Mouse (Mus musculus): Measurements from ENCODE around the gene Olfr1090. TPM values are rescaled to one million over a fixed set of nuclear protein-coding genes. Genes with fewer than 3 reads are reported as not detected.

Gene Olfr1090
- not detected in 2 replicates for polyA plus RNA-seq (2016; fragmentation: Nextera tagmentation; extraction: Ambion mirVana)

GRCm38 (mm10) chr2:86758893-86759292 is at the start of gene Olfr1090:
Olfr1090 (minus strand) TSS chr2:86758993.
- Histone ChIP-seq H3K4me1 (replicated peaks) (no peaks in the 10 kb centered on the region), H3K9ac (replicated peaks) (no peak within 1 kb of the TSS), H3K9me3 (no peaks in the 10 kb centered on the region), H3K27me3 (no peaks in the 10 kb centered on the region), H3K4me3 (replicated peaks) (no peak within 1 kb of the TSS), H3K27ac (no peak within 1 kb of the TSS), H3K4me2 (no peak within 1 kb of the TSS), H3K36me3 (no peaks in the 10 kb centered on the region)
- WGBS, result 94% methylated on average over 1 of the region's 1 CpGs
- ATAC-seq (ENCODE audit: insufficient number of reproducible peaks, insufficient read depth, low FRiP score, low TSS enrichment, low read depth), result no peak

- H3K36me3 ChIP-seq, result no peaks in the 10 kb centered on the region
- H3K4me3 ChIP-seq (replicated peaks), result no peak within 1 kb of the TSS
- H3K9ac ChIP-seq (replicated peaks), result no peak within 1 kb of the TSS
- 79% methylated on average over 2 of the region's 2 CpGs for WGBS
- ATAC-seq (ENCODE audit: insufficient number of reproducible peaks, insufficient read depth, low FRiP score, low TSS enrichment, low read depth), result no peak
- H3K9me3 ChIP-seq, result no peaks in the 10 kb centered on the region
- H3K4me1 ChIP-seq (replicated peaks), result no peaks in the 10 kb centered on the region
- H3K27ac ChIP-seq, result no peak within 1 kb of the TSS
- no peaks in the 10 kb centered on the region for H3K27me3 ChIP-seq
- H3K4me2 ChIP-seq, result no peak within 1 kb of the TSS
Measured at GRCm38 (mm10) chr2:86782179-86782578, 23.4 kb upstream of the Olfr1090 start, which contains the start of gene Olfr1093. Olfr1093 (plus strand) TSS chr2:86782479.

GRCm38 (mm10) chr2:86761050-86761449 is 2.3 kb upstream of the Olfr1090 start:
- Histone ChIP-seq H3K27ac (no peak overlapping the region), H3K36me3 (no peaks in the 10 kb centered on the region), H3K9ac (replicated peaks) (no peak overlapping the region), H3K4me1 (replicated peaks) (no peaks in the 10 kb centered on the region), H3K9me3 (no peaks in the 10 kb centered on the region), H3K27me3 (no peaks in the 10 kb centered on the region), H3K4me2 (no peak overlapping the region), H3K4me3 (replicated peaks) (no peak overlapping the region)
- ATAC-seq (ENCODE audit: insufficient number of reproducible peaks, insufficient read depth, low FRiP score, low TSS enrichment, low read depth), result no peak
- WGBS, result 95% methylated on average over 6 of the region's 6 CpGs

GRCm38 (mm10) chr2:86733601-86734000 is 25.2 kb downstream of the Olfr1090 start, which contains the start of gene Olfr1089:
Olfr1089 (minus strand) TSS chr2:86733701.
- no peaks in the 10 kb centered on the region for H3K27me3 ChIP-seq
- no peak for ATAC-seq (ENCODE audit: insufficient number of reproducible peaks, insufficient read depth, low FRiP score, low TSS enrichment, low read depth)
- H3K9ac ChIP-seq (replicated peaks), result no peak within 1 kb of the TSS
- no peak within 1 kb of the TSS for H3K4me3 ChIP-seq (replicated peaks)
- no peaks in the 10 kb centered on the region for H3K9me3 ChIP-seq
- H3K4me2 ChIP-seq, result no peak within 1 kb of the TSS
- H3K27ac ChIP-seq, result no peak within 1 kb of the TSS
- H3K36me3 ChIP-seq, result no peaks in the 10 kb centered on the region
- no peaks in the 10 kb centered on the region for H3K4me1 ChIP-seq (replicated peaks)

Other genes starting within 250 kb of the Olfr1090 start
- gene Olfr1079, start 216.5 kb downstream of the Olfr1090 start, polyA plus RNA-seq (2016; fragmentation: Nextera tagmentation; extraction: Ambion mirVana), result not detected in 2 replicates
- gene Olfr1080, start 200.8 kb downstream of the Olfr1090 start, polyA plus RNA-seq (2016; fragmentation: Nextera tagmentation; extraction: Ambion mirVana), result not detected in 2 replicates
- not detected in 2 replicates for gene Olfr1082, start 160.0 kb downstream of the Olfr1090 start, polyA plus RNA-seq (2016; fragmentation: Nextera tagmentation; extraction: Ambion mirVana)
- gene Olfr1084, start 119.3 kb downstream of the Olfr1090 start, polyA plus RNA-seq (2016; fragmentation: Nextera tagmentation; extraction: Ambion mirVana), result not detected in 2 replicates
- not detected in 2 replicates for gene Olfr1085, start 97.0 kb downstream of the Olfr1090 start, polyA plus RNA-seq (2016; fragmentation: Nextera tagmentation; extraction: Ambion mirVana)
- gene Olfr1086, start 78.9 kb downstream of the Olfr1090 start, polyA plus RNA-seq (2016; fragmentation: Nextera tagmentation; extraction: Ambion mirVana), result not detected in 2 replicates
- gene Olfr1087, start 60.6 kb downstream of the Olfr1090 start, polyA plus RNA-seq (2016; fragmentation: Nextera tagmentation; extraction: Ambion mirVana), result not detected in 2 replicates
- gene Olfr1089, start 25.3 kb downstream of the Olfr1090 start, polyA plus RNA-seq (2016; fragmentation: Nextera tagmentation; extraction: Ambion mirVana), result not detected in 2 replicates
- not detected in 2 replicates for gene Olfr1093, start 23.5 kb upstream of the Olfr1090 start, polyA plus RNA-seq (2016; fragmentation: Nextera tagmentation; extraction: Ambion mirVana)
- gene Olfr141, start 51.0 kb upstream of the Olfr1090 start, polyA plus RNA-seq (2016; fragmentation: Nextera tagmentation; extraction: Ambion mirVana), result not detected in 2 replicates
- gene Olfr1094, start 65.7 kb upstream of the Olfr1090 start, polyA plus RNA-seq (2016; fragmentation: Nextera tagmentation; extraction: Ambion mirVana), result not detected in 2 replicates
- not detected in 2 replicates for gene Olfr1095, start 92.7 kb upstream of the Olfr1090 start, polyA plus RNA-seq (2016; fragmentation: Nextera tagmentation; extraction: Ambion mirVana)
- gene Gm13723, start 115.8 kb upstream of the Olfr1090 start, polyA plus RNA-seq (2016; fragmentation: Nextera tagmentation; extraction: Ambion mirVana), result not detected in 2 replicates
- gene Olfr1097, start 133.2 kb upstream of the Olfr1090 start, polyA plus RNA-seq (2016; fragmentation: Nextera tagmentation; extraction: Ambion mirVana), result not detected in 2 replicates
- gene Olfr1098, start 165.6 kb upstream of the Olfr1090 start, polyA plus RNA-seq (2016; fragmentation: Nextera tagmentation; extraction: Ambion mirVana), result not detected in 2 replicates
- gene Olfr1099, start 201.7 kb upstream of the Olfr1090 start, polyA plus RNA-seq (2016; fragmentation: Nextera tagmentation; extraction: Ambion mirVana), result not detected in 2 replicates
- not detected in 2 replicates for gene Olfr1100, start 221.0 kb upstream of the Olfr1090 start, polyA plus RNA-seq (2016; fragmentation: Nextera tagmentation; extraction: Ambion mirVana)
- gene Olfr1101, start 232.2 kb upstream of the Olfr1090 start, polyA plus RNA-seq (2016; fragmentation: Nextera tagmentation; extraction: Ambion mirVana), result not detected in 2 replicates
- not detected in 2 replicates for gene Olfr1102, start 239.4 kb upstream of the Olfr1090 start, polyA plus RNA-seq (2016; fragmentation: Nextera tagmentation; extraction: Ambion mirVana)